Mouse (Mus musculus) heart, embryonic 10.5 days (tissue): ENCODE measurements at regions not wholly inside any gene's neighbourhood (a gene's known extent, or its start where the extent isn't known, plus 50 kb on each side); places are given as distances from the start of the nearest gene placed in this dataset.

Experiments used
- DNase-seq: peaks from one replicate; pipeline ENCODE4 v3.0.0-alpha.2; 2017; ENCODE audit warnings: low spot score
- H3K27ac ChIP-seq: fragments of 300-500 bp; sonication (generic); 2 replicates; pipeline ENCODE4 v1.5.1; 2016; ENCODE audit warnings: mild to moderate bottlenecking
- H3K27me3 ChIP-seq: fragments of 300-500 bp; sonication (generic); 2 replicates; pipeline ENCODE4 v1.6.1; 2016; ENCODE audit warnings: mild to moderate bottlenecking; ENCODE audit not compliant: poor library complexity, insufficient read depth, severe bottlenecking
- H3K36me3 ChIP-seq: fragments of 300-500 bp; sonication (generic); 2 replicates; pipeline ENCODE4 v1.6.1; 2016; ENCODE audit warnings: mild to moderate bottlenecking, moderate library complexity
- H3K4me1 ChIP-seq: fragments of 300-500 bp; sonication (generic); 2 replicates; pipeline ENCODE4 v1.6.1; 2016; ENCODE audit warnings: mild to moderate bottlenecking
- H3K4me3 ChIP-seq: fragments of 300-500 bp; sonication (generic); 2 replicates; pipeline ENCODE4 v1.5.1; 2016; ENCODE audit warnings: mild to moderate bottlenecking, moderate library complexity
- H3K9me3 ChIP-seq: fragments of 300-500 bp; sonication (generic); 2 replicates; pipeline ENCODE4 v1.6.1; 2016; ENCODE audit warnings: mild to moderate bottlenecking, moderate library complexity
- WGBS: fragments of 180-500 bp; shearing (Covaris S2); methylation state at CpG from one replicate; pipeline ENCODE4 v1.1.7; 2016; 5-methylcytosine and 5-hydroxymethylcytosine counted together

GRCm38 (mm10) chr10:37236001-37236822 lies 97.5 kb upstream of the Marcks start:
- no peak for DNase-seq
- H3K36me3 ChIP-seq: no peaks in the 10 kb centered on the region
- WGBS: 64% methylated on average over 4 of the region's 4 CpGs
- no peaks in the 10 kb centered on the region for H3K9me3 ChIP-seq
- peak overlapping the region; percentile 52; the same call in 1 of the 2 replicates for H3K27ac ChIP-seq
- H3K27me3 ChIP-seq: 0 out of 2 replicates have a peak, but pooled peaks cover 3% of the 10 kb centered on the region
- no peak overlapping the region for H3K4me3 ChIP-seq
- peaks cover 27% of the 10 kb centered on the region for H3K4me1 ChIP-seq

- Histone ChIP-seq H3K4me1 (peaks cover 33% of the 10 kb centered on the region), H3K27me3 (no peaks in the 10 kb centered on the region), H3K9me3 (no peaks in the 10 kb centered on the region), H3K36me3 (no peaks in the 10 kb centered on the region), H3K27ac (peak overlapping the region; percentile 85), H3K4me3 (peak overlapping the region; percentile 48)
- DNase-seq: peak; percentile 89
- WGBS: 6% methylated on average over 10 of the region's 12 CpGs
These were observed 93.3 kb upstream of the Marcks start for GRCm38 (mm10) chr10:37231936-37232556.

GRCm38 (mm10) chr10:37231159-37231558 lies 92.4 kb upstream of the Marcks start:
- Histone ChIP-seq H3K27me3 (no peaks in the 10 kb centered on the region), H3K4me3 (no peak overlapping the region), H3K36me3 (no peaks in the 10 kb centered on the region), H3K9me3 (no peaks in the 10 kb centered on the region), H3K27ac (peak overlapping the region; percentile 85; the same call in 1 of the 2 replicates), H3K4me1 (peaks cover 33% of the 10 kb centered on the region)
- WGBS: 83% methylated on average over 6 of the region's 6 CpGs
- no peak for DNase-seq

GRCm38 (mm10) chr10:37227889-37228288 lies 89.2 kb upstream of the Marcks start:
- WGBS: 69% methylated on average over 3 of the region's 3 CpGs

GRCm38 (mm10) chr10:37221730-37222129 lies 83.0 kb upstream of the Marcks start:
- Histone ChIP-seq H3K4me3 (no peak overlapping the region), H3K9me3 (no peaks in the 10 kb centered on the region), H3K27me3 (no peaks in the 10 kb centered on the region), H3K27ac (no peak overlapping the region), H3K36me3 (no peaks in the 10 kb centered on the region), H3K4me1 (peaks cover 22% of the 10 kb centered on the region)
- no peak for DNase-seq
- 62% methylated on average over 6 of the region's 6 CpGs for WGBS

More at GRCm38 (mm10) chr10:37227889-37228288, 89.2 kb upstream of the Marcks start:
- Histone ChIP-seq H3K4me3 (no peak overlapping the region), H3K36me3 (no peaks in the 10 kb centered on the region), H3K27ac (0 out of 2 replicates have a peak overlapping the region, but pooled peaks have one; percentile 36), H3K9me3 (no peaks in the 10 kb centered on the region), H3K4me1 (peaks cover 19% of the 10 kb centered on the region), H3K27me3 (no peaks in the 10 kb centered on the region)
- DNase-seq: no peak

- Histone ChIP-seq H3K27me3 (no peaks in the 10 kb centered on the region), H3K9me3 (no peaks in the 10 kb centered on the region), H3K36me3 (no peaks in the 10 kb centered on the region), H3K4me3 (no peak overlapping the region), H3K4me1 (peaks cover 22% of the 10 kb centered on the region), H3K27ac (no peak overlapping the region)
- WGBS: 31% methylated on average over 3 of the region's 3 CpGs
- no peak for DNase-seq
These were observed 81.7 kb upstream of the Marcks start for GRCm38 (mm10) chr10:37220434-37220833.

GRCm38 (mm10) chr10:37219936-37220335 lies 81.2 kb upstream of the Marcks start:
- H3K9me3 ChIP-seq: no peaks in the 10 kb centered on the region
- peaks cover 22% of the 10 kb centered on the region for H3K4me1 ChIP-seq
- H3K27me3 ChIP-seq: no peaks in the 10 kb centered on the region
- H3K36me3 ChIP-seq: no peaks in the 10 kb centered on the region
- H3K4me3 ChIP-seq: no peak overlapping the region
- WGBS: 51% methylated on average over 4 of the region's 4 CpGs
- DNase-seq: no peak
- H3K27ac ChIP-seq: no peak overlapping the region

- no peak for DNase-seq
These were observed 80.7 kb upstream of the Marcks start for GRCm38 (mm10) chr10:37219381-37219780.

GRCm38 (mm10) chr10:37214656-37215055 lies 75.9 kb upstream of the Marcks start:
- H3K9me3 ChIP-seq: no peaks in the 10 kb centered on the region
- 79% methylated on average over 5 of the region's 5 CpGs for WGBS
- H3K36me3 ChIP-seq: no peaks in the 10 kb centered on the region
- H3K27ac ChIP-seq: no peak overlapping the region
- no peak for DNase-seq
- no peak overlapping the region for H3K4me3 ChIP-seq
- H3K27me3 ChIP-seq: no peaks in the 10 kb centered on the region
- no peaks in the 10 kb centered on the region for H3K4me1 ChIP-seq

More at GRCm38 (mm10) chr10:37219381-37219780, 80.7 kb upstream of the Marcks start:
- Histone ChIP-seq H3K4me1 (peaks cover 22% of the 10 kb centered on the region), H3K27me3 (no peaks in the 10 kb centered on the region), H3K27ac (no peak overlapping the region), H3K9me3 (no peaks in the 10 kb centered on the region), H3K4me3 (no peak overlapping the region), H3K36me3 (no peaks in the 10 kb centered on the region)
- 72% methylated on average over 1 of the region's 1 CpGs for WGBS

- Histone ChIP-seq H3K27ac (no peak overlapping the region), H3K4me1 (no peaks in the 10 kb centered on the region), H3K9me3 (no peaks in the 10 kb centered on the region), H3K36me3 (no peaks in the 10 kb centered on the region), H3K4me3 (no peak overlapping the region), H3K27me3 (no peaks in the 10 kb centered on the region)
- DNase-seq: no peak
- WGBS: 53% methylated on average over 1 of the region's 1 CpGs
These were observed 73.8 kb upstream of the Marcks start for GRCm38 (mm10) chr10:37212350-37213035.

GRCm38 (mm10) chr10:37211305-37211704 lies 72.6 kb upstream of the Marcks start:
- 76% methylated on average over 3 of the region's 3 CpGs for WGBS

GRCm38 (mm10) chr10:37210223-37210622 lies 71.5 kb upstream of the Marcks start:
- no peak for DNase-seq
- Histone ChIP-seq H3K27ac (no peak overlapping the region), H3K4me1 (no peaks in the 10 kb centered on the region), H3K4me3 (no peak overlapping the region), H3K9me3 (no peaks in the 10 kb centered on the region), H3K27me3 (no peaks in the 10 kb centered on the region), H3K36me3 (no peaks in the 10 kb centered on the region)
- WGBS: 87% methylated on average over 1 of the region's 1 CpGs

More at GRCm38 (mm10) chr10:37211305-37211704, 72.6 kb upstream of the Marcks start:
- H3K4me3 ChIP-seq: no peak overlapping the region
- DNase-seq: no peak
- H3K27me3 ChIP-seq: no peaks in the 10 kb centered on the region
- no peaks in the 10 kb centered on the region for H3K36me3 ChIP-seq
- H3K27ac ChIP-seq: no peak overlapping the region
- no peaks in the 10 kb centered on the region for H3K4me1 ChIP-seq
- H3K9me3 ChIP-seq: no peaks in the 10 kb centered on the region

- H3K4me1 ChIP-seq: no peaks in the 10 kb centered on the region
- WGBS: 83% methylated on average over 1 of the region's 1 CpGs
- no peak overlapping the region for H3K27ac ChIP-seq
- no peak overlapping the region for H3K4me3 ChIP-seq
- H3K27me3 ChIP-seq: no peaks in the 10 kb centered on the region
- DNase-seq: no peak
- H3K9me3 ChIP-seq: no peaks in the 10 kb centered on the region
- H3K36me3 ChIP-seq: no peaks in the 10 kb centered on the region
These were observed 68.3 kb upstream of the Marcks start for GRCm38 (mm10) chr10:37206986-37207385.
